Mouse (Mus musculus) neutrophil, adult 59 days (primary cell): ENCODE results near the gene Krt78. TPM values are rescaled to one million over a fixed set of nuclear protein-coding genes. Genes with fewer than 3 reads are reported as not detected.

Experiments used
- total RNA-seq, 2 experiments: library from RNA; stranded (reverse); gene quantifications; 1 replicate in 1 of 2; 2 replicates in 1 of 2; pipeline ENCODE4 v1.2.4; 2023

The Krt78 gene
- not detected for total RNA-seq

GRCm38 (mm10) chr15:101954187-101954586 lies at the start of gene Krt78:
Krt78 (minus strand) TSS chr15:101954287.

DNA sequence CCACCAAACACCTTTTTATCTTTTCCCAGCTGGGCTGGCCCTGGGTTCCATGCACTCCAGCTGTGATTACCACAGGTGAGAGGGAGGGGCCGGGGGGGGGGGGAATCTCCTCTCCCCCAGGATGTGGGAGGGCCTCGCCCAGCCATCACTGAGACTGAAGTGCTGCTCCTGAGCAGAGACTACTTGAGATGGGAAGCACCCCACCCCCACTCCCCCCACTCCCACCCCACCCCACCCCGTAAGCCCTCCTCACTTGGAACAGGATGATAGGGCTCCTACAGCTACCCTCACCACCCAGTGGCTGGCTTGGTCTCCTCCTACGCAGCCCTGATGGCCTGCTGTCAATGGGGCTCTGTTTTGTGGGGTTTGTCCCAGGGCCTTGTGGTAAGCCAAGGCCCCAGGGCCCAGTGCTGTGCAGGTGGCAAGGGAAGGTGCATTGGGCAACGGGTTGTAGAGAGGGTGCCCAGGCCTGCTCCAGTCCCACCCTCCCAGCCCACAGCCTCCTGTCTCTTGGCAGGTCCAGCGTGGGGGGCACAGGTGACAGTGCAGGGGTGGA lies 13.7 kb downstream of the Krt78 start, which contains the start of gene Krt79:
Gene Krt79 (minus strand): TSS at position 51 of the 556 bp plus-strand sequence.

DNA sequence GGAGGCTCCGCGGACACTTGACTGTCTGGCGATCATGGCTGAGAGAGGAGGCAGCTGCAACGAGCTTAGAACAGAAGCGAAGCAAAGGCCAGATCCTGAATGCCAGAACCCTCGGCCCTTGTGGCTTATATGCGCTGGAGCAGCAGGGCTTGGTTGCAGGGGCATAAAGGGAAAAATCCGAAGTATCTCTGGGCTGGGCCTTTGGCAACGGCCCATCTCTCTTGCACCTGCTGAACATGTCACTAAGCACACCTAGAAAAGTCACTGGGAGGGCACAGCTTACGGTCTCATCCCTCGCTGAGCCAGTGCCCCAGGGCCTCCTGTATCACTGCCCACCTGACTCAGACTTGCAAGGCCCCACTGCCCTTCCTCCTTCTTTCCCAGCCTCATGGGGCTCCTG lies 29.5 kb downstream of the Krt78 start, which contains the start of gene Krt4:
Gene Krt4 (minus strand): TSS at position 101 of the 400 bp plus-strand sequence.

Other genes starting within 250 kb of the Krt78 start
- gene Krt5, start 241.4 kb downstream of the Krt78 start, total RNA-seq: not detected
- not detected for gene Krt71, start 211.2 kb downstream of the Krt78 start, total RNA-seq
- gene Krt72, start 167.8 kb downstream of the Krt78 start, total RNA-seq: not detected
- gene Krt73, start 151.9 kb downstream of the Krt78 start, total RNA-seq: not detected
- gene Krt2, start 136.1 kb downstream of the Krt78 start, total RNA-seq: not detected
- not detected for gene Krt1, start 103.5 kb downstream of the Krt78 start, total RNA-seq
- gene Krt77, start 84.6 kb downstream of the Krt78 start, total RNA-seq: not detected
- gene Krt76, start 61.4 kb downstream of the Krt78 start, total RNA-seq: not detected
- not detected for gene Krt4, start 29.6 kb downstream of the Krt78 start, total RNA-seq
- gene Krt79, start 14.0 kb downstream of the Krt78 start, total RNA-seq: not detected
- gene Krt8, start 50.2 kb upstream of the Krt78 start, total RNA-seq: not detected
- under 1 TPM; 0.26 to 0.73 TPM for gene Krt18, start 73.9 kb upstream of the Krt78 start, total RNA-seq
- gene Eif4b, start 119.5 kb upstream of the Krt78 start, total RNA-seq: 100 to 1,000 TPM; 127 to 136 TPM
- 1 to 10 TPM; 1.4 TPM for gene Tns2, start 146.1 kb upstream of the Krt78 start, total RNA-seq
- gene Spryd3, start 181.9 kb upstream of the Krt78 start, total RNA-seq: 10 to 100 TPM; 21.7 to 27.2 TPM
- gene Igfbp6, start 190.1 kb upstream of the Krt78 start, total RNA-seq: not detected
- under 1 TPM; 0.62 to 0.87 TPM for gene Soat2, start 196.2 kb upstream of the Krt78 start, total RNA-seq
- 10 to 100 TPM; 78.9 to 84.1 TPM for gene Zfp740, start 249.0 kb upstream of the Krt78 start, total RNA-seq